Mouse (Mus musculus): ENCODE measurements around the gene Gm21190. TPM values are rescaled to one million over a fixed set of nuclear protein-coding genes. Genes with fewer than 3 reads are reported as not detected.
"Not testable (repeated sequence)": the region's sequence is repeated elsewhere in the genome, so short reads cannot be mapped to it uniquely, and the experiment has no call there.

Gene Gm21190
- total RNA-seq, 1 experiment from 2014 or later: not detected

- no peak for DNase-seq
Observed at GRCm38 (mm10) chr5:15488743-15489142, 40.3 kb downstream of the Gm21190 start.

GRCm38 (mm10) chr5:15484616-15485015 lies 44.4 kb downstream of the Gm21190 start:
- not testable (repeated sequence) for DNase-seq

GRCm38 (mm10) chr5:15483576-15483975 lies 45.4 kb downstream of the Gm21190 start:
- not testable (repeated sequence) for DNase-seq

- not testable (repeated sequence) for DNase-seq
Observed at GRCm38 (mm10) chr5:15482815-15483214, 46.2 kb downstream of the Gm21190 start.

- DNase-seq: not testable (repeated sequence)
Observed at GRCm38 (mm10) chr5:15476423-15476822, 52.6 kb downstream of the Gm21190 start, which contains the start of gene Gm21149. Gene Gm21149, minus strand, starts transcription at chr5:15476523.

Other genes starting within 250 kb of the Gm21190 start
- gene Gm21149, start 52.7 kb downstream of the Gm21190 start, total RNA-seq (2021): not detected in 2 replicates
- not detected in 2 replicates for gene Gm21083, start 48.1 kb upstream of the Gm21190 start, total RNA-seq (2021)
- not detected in 2 replicates for gene Speer4d, start 89.8 kb upstream of the Gm21190 start, total RNA-seq (2021)
- gene 4930572O03Rik, start 127.8 kb upstream of the Gm21190 start, total RNA-seq (2021): not detected in 2 replicates
- gene Speer4c, start 185.0 kb upstream of the Gm21190 start, total RNA-seq (2021): not detected in 2 replicates

All from adrenal gland, postnatal 25 days (tissue).